9 mouse cellular contexts compared by ENCODE assay signal in the genomic region with DNA sequence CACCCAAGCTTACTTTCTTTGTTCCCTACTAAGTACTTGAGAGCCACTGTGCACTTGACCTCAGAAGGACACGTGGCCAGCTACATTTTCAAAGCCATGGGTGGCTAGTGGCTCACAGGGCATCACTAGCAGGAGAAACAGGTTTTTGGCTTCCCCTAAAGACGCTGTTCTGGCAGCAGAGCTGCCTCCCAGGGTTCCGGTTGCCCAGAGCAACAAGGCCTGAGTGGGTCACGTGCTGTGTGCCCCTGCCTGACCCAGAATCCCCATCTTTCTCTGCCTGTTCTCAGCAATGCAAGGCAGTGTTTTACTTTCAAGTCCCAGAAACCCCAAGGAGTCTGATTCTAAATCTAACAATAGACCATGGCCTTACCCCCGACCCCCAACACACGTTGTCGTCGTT.
DNase-seq lines count a peak whose midpoint lies in the region; ATAC-seq lines count a peak whose summit lies in the region.
"Had no signal": no experiment of that assay in that cellular context is flagged by ENCODE, and none has a peak within 500 bp of the region (broad histone marks: within the 10 kb centered on the region; RNA-seq: fewer than 3 reads in every experiment).

No protein-coding gene starts in this region.

- peak; percentile 12 for DNase-seq in kidney, postnatal 10 days
- peak; percentile 71 to 76 for DNase-seq in cerebellum, postnatal 36 days
- peak; percentile 61 for DNase-seq in hindbrain, embryonic 14.5 days (ENCODE audit: low spot score)
- peak; percentile 66 for DNase-seq in neural tube, embryonic 11.5 days (ENCODE audit: low spot score)
- DNase-seq in thymus, adult 18-20 months = no peak
- no peak for DNase-seq in urinary bladder, postnatal 14 days (ENCODE audit: low spot score)
- DNase-seq: gastrocnemius, postnatal 25 days had no signal

- WGBS in kidney, embryonic 14.5 days = 33% methylated on average over 8 of the region's 8 CpGs
- 19% methylated on average over 8 of the region's 8 CpGs for WGBS in hindbrain, embryonic 14.5 days
- 17% methylated on average over 8 of the region's 8 CpGs for WGBS in neural tube, embryonic 11.5 days
- 76% methylated on average over 8 of the region's 8 CpGs for WGBS in heart, embryonic 11.5 days (ENCODE audit: insufficient replicate concordance)

- ATAC-seq in kidney, embryonic 14.5 days (ENCODE audit: low FRiP score, low TSS enrichment) = no peak
- peak; percentile 57; the same call in 1 of the 2 replicates for ATAC-seq in hindbrain, embryonic 14.5 days (ENCODE audit: low FRiP score)
- peak; percentile 86 for ATAC-seq in neural tube, embryonic 11.5 days (ENCODE audit: insufficient read depth, low FRiP score, low TSS enrichment)
- no peak for ATAC-seq in heart, embryonic 11.5 days (replicated peaks; ENCODE audit: insufficient number of reproducible peaks, low FRiP score, low TSS enrichment)

- no peaks in the 10 kb centered on the region for H3K9me3 ChIP-seq in kidney, embryonic 14.5 days (ENCODE audit: control insufficient read depth, low read length)
- no peaks in the 10 kb centered on the region for H3K9me3 ChIP-seq in hindbrain, embryonic 14.5 days (ENCODE audit: control insufficient read depth, low read length)
- H3K9me3 ChIP-seq in neural tube, embryonic 11.5 days (ENCODE audit: control insufficient read depth, low read length) = no peaks in the 10 kb centered on the region
- H3K9me3 ChIP-seq in heart, embryonic 11.5 days (replicated peaks; ENCODE audit: control insufficient read depth, low read length) = no peaks in the 10 kb centered on the region

- H3K4me2 ChIP-seq in kidney, embryonic 14.5 days (replicated peaks; ENCODE audit: low read depth, low read length) = no peak overlapping the region
- no peak overlapping the region for H3K4me2 ChIP-seq in hindbrain, embryonic 14.5 days (replicated peaks)
- H3K4me2 ChIP-seq in neural tube, embryonic 11.5 days (ENCODE audit: low read depth) = 0 out of 2 replicates have a peak overlapping the region, but pooled peaks have one; percentile 23
- no peak overlapping the region for H3K4me2 ChIP-seq in heart, embryonic 11.5 days

- no peak overlapping the region for H3K4me3 ChIP-seq in kidney, embryonic 14.5 days (ENCODE audit: low read length)
- H3K4me3 ChIP-seq in hindbrain, embryonic 14.5 days (replicated peaks; ENCODE audit: low read length) = no peak overlapping the region
- H3K4me3 ChIP-seq in neural tube, embryonic 11.5 days (ENCODE audit: low read depth, low read length) = no peak overlapping the region
- no peak overlapping the region for H3K4me3 ChIP-seq in heart, embryonic 11.5 days (ENCODE audit: low read depth, low read length)

- no peaks in the 10 kb centered on the region for H3K36me3 ChIP-seq in kidney, embryonic 14.5 days (ENCODE audit: control insufficient read depth, insufficient read depth, low read length)
- no peaks in the 10 kb centered on the region for H3K36me3 ChIP-seq in hindbrain, embryonic 14.5 days (replicated peaks; ENCODE audit: control insufficient read depth, insufficient read depth)
- no peaks in the 10 kb centered on the region for H3K36me3 ChIP-seq in neural tube, embryonic 11.5 days (ENCODE audit: control insufficient read depth, insufficient read depth, low read length)
- H3K36me3 ChIP-seq in heart, embryonic 11.5 days (ENCODE audit: control insufficient read depth, insufficient read depth, low read length) = no peaks in the 10 kb centered on the region

- H3K9ac ChIP-seq in kidney, embryonic 14.5 days (ENCODE audit: low read depth, low read length) = no peak overlapping the region
- no peak overlapping the region for H3K9ac ChIP-seq in hindbrain, embryonic 14.5 days
- H3K9ac ChIP-seq in neural tube, embryonic 11.5 days (ENCODE audit: low read length) = no peak overlapping the region
- H3K9ac ChIP-seq in heart, embryonic 11.5 days (ENCODE audit: low read depth, low read length) = no peak overlapping the region

- 0 out of 2 replicates have a peak, but pooled peaks cover 4% of the 10 kb centered on the region for H3K4me1 ChIP-seq in kidney, embryonic 14.5 days (ENCODE audit: control insufficient read depth, insufficient read depth, low read length)
- peaks cover 17% of the 10 kb centered on the region for H3K4me1 ChIP-seq in hindbrain, embryonic 14.5 days (replicated peaks; ENCODE audit: control insufficient read depth, insufficient read depth, low read length)
- H3K4me1 ChIP-seq in neural tube, embryonic 11.5 days (ENCODE audit: control insufficient read depth, insufficient read depth, low read length) = peaks cover 15% of the 10 kb centered on the region
- no peaks in the 10 kb centered on the region for H3K4me1 ChIP-seq in heart, embryonic 11.5 days (ENCODE audit: control insufficient read depth, insufficient read depth, low read length)

- H3K27me3 ChIP-seq in kidney, embryonic 14.5 days (ENCODE audit: control insufficient read depth, insufficient read depth, low read length) = no peaks in the 10 kb centered on the region
- H3K27me3 ChIP-seq in hindbrain, embryonic 14.5 days (ENCODE audit: control insufficient read depth, insufficient read depth, low read length) = no peaks in the 10 kb centered on the region
- no peaks in the 10 kb centered on the region for H3K27me3 ChIP-seq in neural tube, embryonic 11.5 days (ENCODE audit: control insufficient read depth, insufficient read depth, low read length)
- no peaks in the 10 kb centered on the region; the same call in 1 of the 2 replicates for H3K27me3 ChIP-seq in heart, embryonic 11.5 days (ENCODE audit: control insufficient read depth, insufficient read depth, low read length)

- no peak overlapping the region for H3K27ac ChIP-seq in kidney, embryonic 14.5 days (ENCODE audit: low read depth, low read length)
- H3K27ac ChIP-seq in hindbrain, embryonic 14.5 days = peak overlapping the region; percentile 58; the same call in 1 of the 2 replicates
- H3K27ac ChIP-seq in neural tube, embryonic 11.5 days (ENCODE audit: low read depth, low read length) = peak overlapping the region; percentile 72
- no peak overlapping the region for H3K27ac ChIP-seq in heart, embryonic 11.5 days (ENCODE audit: low read depth, low read length)

Comparison
In these comparisons a context has a peak if more than half of its experiments do, and no peak if none do; other contexts are left out.
1. DNase-seq: peak in kidney, postnatal 10 days (single experiment), cerebellum, postnatal 36 days (2 of 2), hindbrain, embryonic 14.5 days (single experiment) and neural tube, embryonic 11.5 days (single experiment); none in thymus, adult 18-20 months (0 of 2) and urinary bladder, postnatal 14 days (single experiment).
2. ATAC-seq: peak in hindbrain, embryonic 14.5 days (single experiment) and neural tube, embryonic 11.5 days (single experiment); none in kidney, embryonic 14.5 days (single experiment) and heart, embryonic 11.5 days (single experiment).
3. H3K27ac ChIP-seq: peak in hindbrain, embryonic 14.5 days (single experiment) and neural tube, embryonic 11.5 days (single experiment); none in kidney, embryonic 14.5 days (single experiment) and heart, embryonic 11.5 days (single experiment).